Mouse (Mus musculus) left cerebral cortex, postnatal 4 days (tissue): ENCODE measurements around the gene Ptpn14. TPM values are rescaled to one million over a fixed set of nuclear protein-coding genes. Genes with fewer than 3 reads are reported as not detected.
A peak's percentile ranks its signal among the peaks of the same experiment; 100 is the strongest.

Experiments used
- DNase-seq: peaks from one replicate; pipeline ENCODE4 v3.0.0-alpha.2; 2022
- intact Hi-C: fragments of 180-260 bp; cut with DNase I; formaldehyde crosslinking; loops from one replicate; pipeline ENCODE4 v1.15.1; 2025
- total RNA-seq, 2 experiments: library from RNA; stranded (reverse); gene quantifications; 2 replicates each; pipeline ENCODE4 v1.2.3; 2021

The Ptpn14 gene
- total RNA-seq, 2 experiments from 2014 or later = 6.4 to 6.5 TPM

DNA sequence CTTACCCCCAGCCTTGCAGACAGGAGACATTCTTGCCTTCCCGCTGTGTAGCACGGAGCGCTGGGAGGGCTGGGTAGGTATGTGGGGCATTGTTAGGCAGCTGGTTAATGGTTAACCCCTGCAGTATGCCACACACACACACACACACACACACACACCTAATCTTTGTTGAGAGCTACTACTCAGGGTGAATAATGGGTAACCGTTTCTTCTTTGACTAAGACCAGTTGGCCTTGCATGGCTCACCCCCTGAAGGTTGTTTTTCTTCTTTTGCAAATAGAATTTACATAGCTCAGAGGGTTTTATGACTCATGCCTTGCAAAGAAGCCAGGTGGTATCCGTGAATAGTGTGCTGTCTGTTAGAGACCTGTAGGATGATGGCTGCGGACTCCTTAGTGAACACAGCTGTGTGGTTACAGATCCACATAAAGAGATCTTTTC, 33.5 kb downstream of the Ptpn14 start:
- intact Hi-C loops = no loop called here
- no peak for DNase-seq

DNA sequence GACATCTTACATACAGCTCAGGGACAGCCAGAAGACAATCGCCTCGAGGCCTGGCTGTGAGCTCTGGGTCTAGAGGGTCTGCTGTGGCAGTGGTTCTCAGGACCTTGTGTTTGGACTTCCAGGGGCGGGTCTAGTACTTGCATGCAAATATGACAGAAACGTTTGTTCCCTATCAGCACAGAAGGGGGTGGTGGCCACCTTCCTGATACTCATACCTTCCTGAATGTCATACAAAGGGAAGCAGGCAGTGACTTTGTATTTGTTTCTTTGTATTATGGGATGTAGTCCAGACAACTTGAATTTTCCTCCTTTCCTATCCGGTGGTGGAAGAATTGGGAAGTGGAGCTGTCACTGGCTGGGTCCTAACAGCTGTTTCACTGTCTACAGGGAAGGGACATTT, 36.2 kb downstream of the Ptpn14 start:
- no peak for DNase-seq
- intact Hi-C loops = no loop called here

DNA sequence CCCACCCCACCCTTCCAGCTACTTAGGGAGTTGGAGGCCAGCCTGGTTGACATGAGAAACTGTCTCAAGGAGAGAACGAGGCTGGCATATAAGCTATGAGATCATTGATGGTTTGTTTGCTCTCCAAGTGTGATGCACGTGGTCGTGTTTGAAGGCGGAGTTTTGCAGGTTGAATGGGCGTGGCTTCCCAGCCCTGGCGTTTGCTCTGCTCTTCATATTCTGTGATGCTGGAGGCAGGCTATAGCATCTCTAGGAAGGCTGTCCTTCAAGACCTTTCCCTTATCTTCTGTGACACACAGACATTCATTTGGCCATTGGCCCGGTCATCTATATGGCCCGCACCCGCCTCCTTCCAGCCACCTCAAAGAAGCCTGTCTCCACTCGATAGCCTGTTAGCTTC, 39.1 kb downstream of the Ptpn14 start:
- intact Hi-C loops = no loop called here
- DNase-seq = no peak

GRCm38 (mm10) chr1:189767910-189768309, 39.8 kb downstream of the Ptpn14 start:
- no peak for DNase-seq
- intact Hi-C loops = no loop called here

DNA sequence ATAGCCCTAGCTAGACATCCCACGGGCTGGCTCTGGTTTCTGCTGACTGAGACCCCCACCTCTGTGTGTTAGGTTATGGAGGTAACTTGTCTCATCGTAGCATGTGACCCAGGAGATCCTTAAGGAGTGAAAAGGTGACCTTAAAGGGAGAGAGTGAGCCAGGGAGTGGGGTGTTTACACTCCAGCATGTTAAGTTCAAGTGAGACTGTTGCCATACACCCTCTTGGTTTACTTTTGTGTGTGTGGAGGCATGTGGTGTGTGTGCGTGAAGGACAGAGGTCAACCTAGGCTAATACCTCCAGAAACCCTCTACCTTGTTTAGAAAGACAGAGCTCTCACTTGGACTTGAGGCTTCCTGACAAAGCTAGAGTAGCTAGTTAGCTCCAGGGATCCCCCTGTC, 42.4 kb downstream of the Ptpn14 start:
- DNase-seq = no peak
- intact Hi-C loops = no loop called here

GRCm38 (mm10) chr1:189772707-189773106, 44.6 kb downstream of the Ptpn14 start:
- intact Hi-C loops = no loop called here
- no peak for DNase-seq

DNA sequence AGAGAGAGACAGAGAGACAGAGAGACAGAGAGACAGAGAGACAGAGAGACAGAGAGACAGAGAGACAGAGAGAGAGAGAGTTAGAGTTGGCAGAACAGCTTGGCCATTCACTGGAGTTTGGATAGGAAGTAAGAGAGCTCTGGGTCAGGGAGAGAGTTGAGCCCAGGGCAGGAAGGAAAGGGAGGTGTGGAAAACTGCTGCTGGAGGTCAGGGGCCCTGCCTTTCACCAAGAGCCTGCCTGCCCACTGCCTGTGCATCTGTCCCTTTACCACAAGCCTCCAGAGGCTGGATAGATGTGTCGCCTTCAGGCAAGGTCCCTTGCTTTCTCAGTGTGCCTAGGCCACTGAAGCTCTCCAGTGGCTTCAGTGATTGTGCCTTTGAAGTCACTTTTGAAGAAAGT, 46.7 kb downstream of the Ptpn14 start:
- intact Hi-C loops = no loop called here
- DNase-seq = no peak

GRCm38 (mm10) chr1:189777207-189777606, 49.1 kb downstream of the Ptpn14 start:
- DNase-seq = no peak
- intact Hi-C loops = no loop called here

DNA sequence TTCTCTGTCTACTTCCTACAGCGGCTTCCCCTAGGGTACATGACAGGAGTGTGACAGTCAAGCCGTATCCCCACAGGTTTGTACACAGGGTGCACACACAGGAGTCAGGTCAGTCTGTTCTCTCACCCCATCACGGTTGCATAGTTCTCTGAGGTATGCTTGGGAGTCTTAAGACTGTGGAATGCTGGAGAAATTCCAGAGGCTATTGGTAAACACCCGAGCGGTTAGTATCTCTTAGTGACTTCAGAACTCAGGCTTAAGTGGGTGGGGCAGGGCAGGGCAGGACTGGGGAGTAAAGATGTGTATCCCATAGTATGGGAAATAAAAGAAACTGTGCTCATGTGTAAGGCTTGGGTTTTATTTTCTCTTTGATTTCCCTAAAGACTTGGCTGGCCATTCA, 50.3 kb downstream of the Ptpn14 start:
- DNase-seq = no peak
- intact Hi-C loops = no loop called here

- intact Hi-C loops = no loop called here
- DNase-seq = no peak
These were observed 51.2 kb downstream of the Ptpn14 start for GRCm38 (mm10) chr1:189779226-189779625.

DNA sequence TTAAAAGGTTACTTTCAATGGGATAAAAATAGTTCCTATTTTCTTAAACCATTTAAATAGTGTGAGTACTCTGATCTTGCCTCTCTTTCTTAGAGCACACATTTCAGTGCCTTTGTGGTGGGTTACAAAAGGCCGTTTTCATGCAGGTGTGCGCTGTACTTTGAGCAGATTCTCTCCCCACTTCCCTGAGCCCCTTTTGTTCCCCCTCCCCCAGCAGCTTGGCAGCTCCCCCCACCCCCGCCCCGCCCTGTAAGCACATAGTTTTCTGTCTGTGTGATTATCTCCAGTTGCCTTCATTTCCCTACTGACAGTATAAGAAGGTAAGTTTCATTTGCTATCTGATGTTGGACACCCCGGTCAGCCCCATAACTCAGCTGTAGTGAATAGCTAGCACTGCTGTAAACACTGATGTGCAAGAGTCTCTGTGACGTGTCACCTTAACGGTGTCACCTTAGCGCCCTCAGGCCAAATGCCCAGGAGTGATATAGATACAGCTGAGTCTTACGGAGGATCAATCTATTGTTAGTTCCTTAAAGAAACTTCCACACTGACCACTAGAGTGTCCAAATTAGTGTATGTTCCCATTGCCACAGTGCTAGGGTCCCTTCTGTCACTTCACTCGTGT, 53.8 kb downstream of the Ptpn14 start:
- no peak for DNase-seq
- intact Hi-C loops = no loop called here

- intact Hi-C loops = no loop called here
- DNase-seq = no peak
These were observed 54.6 kb downstream of the Ptpn14 start for GRCm38 (mm10) chr1:189782709-189783108.

GRCm38 (mm10) chr1:189784503-189784902, 56.4 kb downstream of the Ptpn14 start:
- DNase-seq = no peak
- intact Hi-C loops = no loop called here

DNA sequence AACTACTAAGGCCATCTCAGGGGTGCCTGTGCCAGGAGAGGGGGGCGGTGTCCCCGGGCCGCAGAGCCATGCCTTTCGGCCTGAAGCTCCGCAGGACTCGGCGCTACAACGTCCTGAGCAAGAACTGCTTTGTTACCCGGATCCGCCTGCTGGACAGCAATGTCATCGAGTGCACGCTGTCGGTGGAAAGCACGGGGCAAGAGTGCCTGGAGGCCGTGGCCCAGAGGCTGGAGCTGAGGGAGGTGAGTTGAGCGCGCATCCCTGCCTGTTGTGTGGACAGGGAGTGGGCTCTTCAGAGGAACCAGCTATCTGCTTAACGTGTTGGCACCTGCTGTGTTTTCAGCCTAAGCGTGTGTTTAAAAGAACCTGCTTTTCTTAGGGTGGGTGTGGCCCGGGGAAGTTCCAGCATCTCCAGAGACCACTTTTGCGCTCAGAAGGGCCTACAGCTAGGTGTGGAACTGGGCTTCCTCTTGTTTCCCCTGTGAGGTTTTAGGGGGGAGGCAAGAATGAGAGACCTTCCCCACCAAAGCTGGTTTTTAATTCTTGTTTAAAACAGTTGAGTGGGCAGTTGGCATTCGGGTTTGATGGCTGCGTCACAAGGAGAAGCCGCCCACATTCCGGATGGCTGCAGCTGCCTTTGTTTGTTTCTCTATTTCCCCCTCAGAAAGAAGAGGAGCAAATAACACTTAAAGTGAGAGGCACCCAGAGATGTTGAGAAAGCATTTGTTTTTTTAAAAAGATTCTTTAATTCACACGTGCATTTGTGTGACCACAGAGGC, 58.8 kb downstream of the Ptpn14 start:
- intact Hi-C loops = no loop called here

DNA sequence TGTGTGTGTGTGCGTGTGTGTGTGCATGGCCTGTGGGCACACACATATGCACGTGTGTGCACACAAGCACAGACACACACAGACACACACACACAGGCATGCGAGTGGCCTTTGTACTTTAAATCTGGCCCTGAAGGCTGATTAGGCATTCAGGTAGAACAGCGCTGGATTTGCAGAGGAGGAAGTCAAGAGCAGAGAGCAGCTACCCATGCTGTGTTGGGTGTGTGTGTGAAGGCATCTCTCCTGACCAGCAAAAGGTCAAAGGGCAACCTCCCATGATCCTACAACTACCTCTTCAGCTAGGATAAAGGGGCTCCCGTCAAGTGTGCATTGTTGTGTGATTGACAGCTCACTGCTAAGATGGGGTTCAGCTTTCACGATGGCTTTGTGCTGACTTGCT, 61.5 kb downstream of the Ptpn14 start:
- intact Hi-C loops = no loop called here

More for the DNA sequence above, 58.8 kb downstream of the Ptpn14 start:
- DNase-seq = no peak

DNA sequence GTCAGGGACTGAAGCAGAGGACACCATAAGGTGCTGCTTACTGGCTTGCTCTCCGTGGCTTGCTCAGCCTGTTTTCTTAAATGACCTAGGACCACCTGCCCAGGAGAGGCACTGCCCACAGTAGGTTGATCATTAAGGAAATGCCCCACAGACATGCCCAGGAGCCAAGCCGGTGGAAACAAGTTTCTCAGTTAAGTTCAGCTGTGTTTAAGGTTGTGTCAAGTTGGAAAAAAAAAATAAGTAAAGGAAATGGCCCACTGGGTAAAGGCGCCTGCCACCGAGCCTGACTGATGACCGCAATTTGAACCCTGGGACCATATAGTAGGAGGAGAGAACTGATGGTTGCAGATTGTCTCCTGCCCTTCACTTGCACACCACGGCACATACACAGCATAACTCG, 62.6 kb downstream of the Ptpn14 start:
- no peak for DNase-seq
- intact Hi-C loops = no loop called here

More for the DNA sequence above, 61.5 kb downstream of the Ptpn14 start:
- no peak for DNase-seq

- intact Hi-C loops = no loop called here
- DNase-seq = no peak
These were observed 63.6 kb downstream of the Ptpn14 start for GRCm38 (mm10) chr1:189791534-189792217.

DNA sequence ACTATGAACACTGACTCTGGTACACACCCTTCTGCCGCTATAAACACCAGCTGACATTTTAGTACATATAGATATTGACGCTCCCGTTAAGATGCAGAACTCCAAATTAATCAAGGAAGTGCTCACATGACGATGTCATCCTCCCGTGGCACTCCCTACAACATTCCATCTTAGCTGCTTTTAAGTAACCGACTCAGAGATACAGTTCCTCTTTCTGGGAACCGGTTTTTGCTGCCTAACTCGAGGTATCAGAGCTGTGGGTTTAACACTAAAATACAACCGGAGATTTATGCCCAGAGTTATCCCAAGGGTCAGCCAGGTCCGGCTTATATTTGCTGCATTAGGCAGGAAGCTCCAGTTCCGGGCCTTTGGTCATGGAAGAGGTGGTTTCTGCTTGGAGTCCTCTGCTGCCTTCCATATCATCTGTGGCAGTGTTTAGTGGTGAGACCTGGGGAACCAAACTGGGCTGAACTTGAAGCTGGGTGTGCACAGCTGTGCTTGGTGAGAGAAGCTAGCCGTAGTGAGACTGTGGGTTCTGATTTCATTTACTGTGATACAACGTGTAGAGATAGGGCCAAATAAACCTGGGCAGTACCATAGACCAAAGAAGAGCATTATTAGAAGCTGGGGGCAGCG, 64.6 kb downstream of the Ptpn14 start:
- no peak for DNase-seq
- intact Hi-C loops = no loop called here

DNA sequence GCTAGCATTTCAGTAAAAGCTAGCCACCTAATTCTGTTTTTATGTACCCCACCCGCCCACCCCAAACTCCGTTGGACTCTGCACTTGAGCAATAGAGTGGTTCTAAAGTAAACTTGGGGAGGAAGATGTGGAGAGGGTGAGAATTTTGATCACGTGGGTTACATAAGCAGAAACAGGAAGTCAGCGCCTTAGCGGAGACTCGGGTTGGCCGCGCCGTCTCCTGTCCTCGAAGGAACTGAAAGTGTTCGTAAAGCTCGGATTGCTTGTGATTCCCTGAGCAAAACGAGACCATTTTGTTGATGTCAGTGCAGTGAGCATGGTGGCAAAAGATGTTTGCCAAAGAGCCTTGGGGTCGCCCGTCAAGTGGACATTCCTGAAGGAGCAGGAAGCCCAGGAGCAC, 70.9 kb downstream of the Ptpn14 start:
- intact Hi-C loops = no loop called here
- no peak for DNase-seq

DNA sequence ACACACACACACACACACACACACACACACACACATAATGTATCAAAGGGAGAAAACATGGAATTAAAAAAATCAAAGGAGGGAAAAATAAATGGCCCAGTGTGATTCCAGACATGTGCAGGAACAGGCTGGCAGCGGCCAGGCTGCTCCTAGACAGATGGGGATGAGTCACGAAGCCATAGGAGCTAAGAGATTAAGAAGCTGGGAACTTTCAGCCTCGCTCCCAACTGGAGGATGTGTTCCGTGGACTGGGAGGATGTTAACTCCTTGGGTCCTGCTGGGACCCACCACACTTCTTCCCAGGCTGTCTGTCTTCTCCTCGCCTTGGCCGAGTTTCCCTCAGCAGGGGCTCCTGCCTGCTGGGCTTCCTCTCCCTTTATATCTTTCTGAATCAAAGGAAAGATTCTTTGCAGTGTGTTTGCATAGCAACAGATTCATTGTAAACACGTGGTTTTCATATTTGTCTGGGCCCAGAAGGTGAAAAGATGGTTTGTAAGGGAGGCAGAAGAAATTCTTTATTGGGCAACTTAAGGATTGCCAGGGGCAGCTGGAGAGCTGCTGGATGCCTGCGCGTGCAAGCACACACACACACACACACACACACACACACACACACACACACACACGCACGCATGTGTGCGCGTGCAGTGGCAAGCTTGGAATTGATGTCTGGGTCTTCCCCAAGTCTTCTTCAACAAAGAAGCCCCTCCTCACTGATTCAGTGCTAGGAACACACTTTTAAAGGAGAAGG, 72.3 kb downstream of the Ptpn14 start:
- intact Hi-C loops = no loop called here
- peak; percentile 16 for DNase-seq

GRCm38 (mm10) chr1:189801303-189801702, 73.2 kb downstream of the Ptpn14 start:
- no peak for DNase-seq
- intact Hi-C loops = no loop called here
